Mouse (Mus musculus) C2C12 (cell line): ENCODE data around the gene Gpam.

Source experiments
- CEBPB ChIP-seq: IDR thresholded peaks from one replicate; pipeline ENCODE4 v1.6.1; 2011; ENCODE audit warnings: low read depth, mild to moderate bottlenecking, control low read depth, moderate library complexity
- CTCF ChIP-seq: IDR thresholded peaks from one replicate; pipeline ENCODE4 v1.5.1; 2011; ENCODE audit not compliant: control insufficient read depth, insufficient read depth, insufficient read length
- MAX ChIP-seq: IDR thresholded peaks from one replicate; pipeline ENCODE4 v1.6.1; 2011; ENCODE audit warnings: mild to moderate bottlenecking, control low read depth

DNA sequence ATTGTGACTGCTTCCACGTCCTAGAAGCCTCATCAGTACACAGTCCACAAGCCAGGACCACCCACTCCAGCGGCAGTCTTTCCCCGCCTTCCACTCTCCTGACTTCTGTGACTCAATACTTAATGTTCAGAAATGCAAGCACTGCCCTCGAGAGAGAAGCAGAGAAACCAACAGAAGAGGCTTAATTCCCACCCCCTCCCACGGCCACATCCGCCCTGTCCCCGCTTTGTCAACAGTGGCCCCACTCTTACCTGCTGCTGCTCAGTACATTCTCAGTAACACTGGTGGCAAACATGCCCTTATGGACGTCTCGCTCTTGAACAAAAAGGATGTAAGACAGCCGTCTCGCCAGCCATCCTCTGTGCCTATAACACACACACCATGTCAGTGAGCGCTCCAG, 36.2 kb downstream of the Gpam start:
- no peak for TF ChIP-seq CEBPB
- TF ChIP-seq CTCF: no peak
- no peak for TF ChIP-seq MAX
